Mouse (Mus musculus) hindbrain, embryonic 13.5 days (tissue): ENCODE results near the gene Sgce. TPM values are rescaled to one million over a fixed set of nuclear protein-coding genes. Genes with fewer than 3 reads are reported as not detected.
"Not testable (repeated sequence)": the region's sequence is repeated elsewhere in the genome, so short reads cannot be mapped to it uniquely, and the experiment has no call there.

Experiments used
- ATAC-seq: fragments of 200-750 bp; cut with Nextera tagmentation; 2 replicates; pipeline ENCODE4 v1.8.0; 2017; ENCODE audit warnings: moderate TSS enrichment; ENCODE audit not compliant: low FRiP score
- H3K27ac ChIP-seq: fragments of 300-500 bp; sonication (generic); 2 replicates; pipeline ENCODE4 v1.5.1; 2015; ENCODE audit warnings: inconsistent platforms, mild to moderate bottlenecking, moderate library complexity
- H3K27me3 ChIP-seq: fragments of 300-500 bp; sonication (generic); 2 replicates; pipeline ENCODE4 v1.6.1; 2015; ENCODE audit warnings: mild to moderate bottlenecking, inconsistent platforms
- H3K36me3 ChIP-seq: fragments of 300-500 bp; sonication (generic); 2 replicates; pipeline ENCODE4 v1.6.1; 2015; ENCODE audit warnings: mild to moderate bottlenecking, inconsistent platforms
- H3K4me1 ChIP-seq: fragments of 300-500 bp; sonication (generic); replicated peaks from 2 replicates; pipeline ENCODE4 v1.6.1; 2015; ENCODE audit warnings: inconsistent platforms
- H3K4me2 ChIP-seq: fragments of 300-500 bp; sonication (generic); 2 replicates; pipeline ENCODE4 v1.6.1; 2015; ENCODE audit warnings: inconsistent platforms, mild to moderate bottlenecking, moderate library complexity
- H3K4me3 ChIP-seq: fragments of 300-500 bp; sonication (generic); 2 replicates; pipeline ENCODE4 v1.5.1; 2015; ENCODE audit warnings: mild to moderate bottlenecking, inconsistent platforms
- H3K9ac ChIP-seq: fragments of 300-500 bp; sonication (generic); 2 replicates; pipeline ENCODE4 v1.6.1; 2015; ENCODE audit warnings: mild to moderate bottlenecking, inconsistent platforms
- H3K9me3 ChIP-seq: fragments of 300-500 bp; sonication (generic); 2 replicates; pipeline ENCODE4 v1.6.1; 2016; ENCODE audit warnings: inconsistent platforms
- WGBS: fragments of 180-500 bp; shearing (Covaris S2); methylation state at CpG from one replicate; pipeline ENCODE4 v1.1.7; 2015; 5-methylcytosine and 5-hydroxymethylcytosine counted together
- polyA plus RNA-seq: library from polyadenylated mRNA; unstranded; fragments of >200 nt; fragmentation: Nextera tagmentation; extraction: Ambion mirVana; gene quantifications from 2 replicates; pipeline ENCODE4 v1.2.1, GENCODE M21; 2015

The Sgce gene
- polyA plus RNA-seq, 1 experiment from 2014 or later = 64.4 TPM

DNA sequence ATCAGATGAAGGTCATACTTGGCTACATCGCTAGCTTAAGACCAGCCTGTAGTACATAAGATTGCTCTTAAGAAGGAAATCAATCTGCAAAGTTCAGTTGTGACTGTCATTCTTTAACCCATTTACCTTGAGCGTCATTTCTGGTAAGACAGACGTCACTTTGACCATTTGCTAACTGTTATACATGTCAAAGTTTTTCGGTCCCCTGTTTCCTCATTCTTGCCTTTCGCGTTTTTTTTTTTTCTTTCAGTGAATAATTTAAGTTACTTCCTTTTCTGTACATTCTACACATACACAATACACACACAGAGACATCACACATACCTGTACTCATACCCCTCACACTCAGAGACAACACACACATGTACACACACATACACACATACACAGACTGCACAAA lies 81.9 kb downstream of the Sgce start:
- no peaks in the 10 kb centered on the region for H3K4me1 ChIP-seq
- 93% methylated on average over 6 of the region's 6 CpGs for WGBS
- ATAC-seq = no peak
- no peaks in the 10 kb centered on the region for H3K36me3 ChIP-seq
- no peaks in the 10 kb centered on the region for H3K9me3 ChIP-seq
- no peaks in the 10 kb centered on the region for H3K27me3 ChIP-seq
- H3K4me2 ChIP-seq = no peak overlapping the region
- H3K9ac ChIP-seq = no peak overlapping the region
- H3K4me3 ChIP-seq = no peak overlapping the region
- no peak overlapping the region for H3K27ac ChIP-seq

DNA sequence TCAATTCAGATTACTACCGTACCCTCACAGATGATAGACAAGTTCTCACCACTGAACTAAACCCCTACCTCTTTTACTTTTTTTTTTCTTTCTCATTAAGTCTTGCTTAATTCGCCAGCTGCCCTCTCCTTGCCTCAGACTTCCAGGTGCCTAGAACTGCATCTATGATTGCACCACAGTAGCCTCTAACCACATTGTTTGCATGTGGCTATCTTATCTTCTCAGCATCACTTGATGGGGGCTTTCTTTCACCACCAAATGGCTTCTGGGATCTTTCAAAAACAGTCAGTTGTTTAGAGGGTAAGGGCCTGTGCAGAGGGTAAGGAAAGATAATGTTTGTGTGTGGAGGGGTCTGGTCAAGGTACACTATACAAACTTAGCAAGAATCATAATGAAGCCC lies 82.7 kb downstream of the Sgce start:
- H3K4me2 ChIP-seq = no peak overlapping the region
- WGBS = 76% methylated on average over 2 of the region's 2 CpGs
- H3K27ac ChIP-seq = no peak overlapping the region
- H3K27me3 ChIP-seq = no peaks in the 10 kb centered on the region
- H3K36me3 ChIP-seq = no peaks in the 10 kb centered on the region
- no peak overlapping the region for H3K9ac ChIP-seq
- no peak overlapping the region for H3K4me3 ChIP-seq
- ATAC-seq = no peak
- H3K4me1 ChIP-seq = no peaks in the 10 kb centered on the region
- H3K9me3 ChIP-seq = no peaks in the 10 kb centered on the region

DNA sequence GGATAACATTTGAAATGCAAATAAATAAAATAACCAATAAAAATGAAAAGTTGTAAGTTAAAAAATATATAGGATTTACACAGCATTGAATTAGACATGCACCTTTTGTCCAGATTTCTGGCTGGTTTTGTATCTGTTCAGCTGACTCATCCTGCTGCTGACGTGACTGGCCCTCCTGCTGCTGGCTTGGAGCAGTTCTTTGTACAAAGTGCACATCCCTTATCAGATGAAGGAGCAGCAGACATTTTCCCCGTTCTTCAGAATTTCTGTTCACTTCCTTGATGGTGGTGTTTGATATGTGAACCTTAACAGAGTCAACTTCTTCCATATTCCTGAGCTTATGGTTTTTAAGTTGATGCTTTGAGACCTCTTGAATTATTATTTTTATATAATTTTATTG lies 83.5 kb downstream of the Sgce start:
- H3K27me3 ChIP-seq = no peaks in the 10 kb centered on the region
- no peak overlapping the region for H3K4me2 ChIP-seq
- H3K9me3 ChIP-seq = no peaks in the 10 kb centered on the region
- H3K36me3 ChIP-seq = no peaks in the 10 kb centered on the region
- 67% methylated on average over 2 of the region's 2 CpGs for WGBS
- no peak for ATAC-seq
- no peak overlapping the region for H3K27ac ChIP-seq
- H3K9ac ChIP-seq = no peak overlapping the region
- no peaks in the 10 kb centered on the region for H3K4me1 ChIP-seq
- H3K4me3 ChIP-seq = no peak overlapping the region

DNA sequence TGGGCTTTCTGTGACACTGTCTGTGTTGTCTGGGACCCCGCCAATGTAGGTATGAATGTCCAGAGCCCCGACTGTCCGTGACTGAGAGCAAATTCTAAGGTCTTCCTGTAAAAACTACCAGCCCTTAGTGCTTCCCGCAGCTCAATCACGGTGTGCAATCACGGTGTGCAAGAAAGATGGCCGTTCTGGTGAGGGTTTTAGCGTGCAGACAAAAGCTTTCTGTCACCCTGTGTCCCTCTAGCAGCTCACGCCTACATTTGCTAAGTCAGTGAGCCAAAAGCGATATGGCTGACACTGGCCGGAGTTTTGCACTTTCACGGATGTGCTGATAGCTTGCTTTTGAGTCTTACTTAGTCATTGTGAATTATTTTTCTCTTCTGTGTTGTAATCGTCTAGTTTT lies 88.1 kb downstream of the Sgce start:
- Histone ChIP-seq H3K27me3 (no peaks in the 10 kb centered on the region), H3K9ac (no peak overlapping the region), H3K4me2 (no peak overlapping the region), H3K36me3 (no peaks in the 10 kb centered on the region), H3K27ac (no peak overlapping the region), H3K9me3 (no peaks in the 10 kb centered on the region), H3K4me1 (no peaks in the 10 kb centered on the region), H3K4me3 (no peak overlapping the region)
- no peak for ATAC-seq
- WGBS = 82% methylated on average over 13 of the region's 13 CpGs

DNA sequence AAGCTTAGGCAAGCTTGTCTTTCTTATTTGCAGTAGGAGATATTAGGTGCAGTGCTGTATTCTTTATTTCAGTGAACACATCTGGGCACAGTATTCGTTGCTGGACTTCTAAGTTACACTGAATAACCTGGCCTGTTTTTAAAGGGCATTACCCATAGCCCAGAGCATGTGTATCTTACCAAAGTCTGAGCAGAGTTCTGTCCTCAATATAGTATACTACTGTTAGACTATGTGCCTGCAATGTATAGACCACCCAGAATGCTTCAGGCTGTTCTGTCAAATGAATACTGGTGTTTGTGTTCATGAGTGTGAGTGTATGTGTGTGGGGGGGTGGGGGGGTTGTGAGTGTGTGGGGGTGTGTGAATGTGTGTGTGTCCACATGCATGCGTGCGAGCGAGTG lies 91.1 kb downstream of the Sgce start:
- no peaks in the 10 kb centered on the region for H3K9me3 ChIP-seq
- no peaks in the 10 kb centered on the region for H3K4me1 ChIP-seq
- no peak overlapping the region for H3K9ac ChIP-seq
- no peak overlapping the region for H3K4me2 ChIP-seq
- no peaks in the 10 kb centered on the region for H3K27me3 ChIP-seq
- H3K27ac ChIP-seq = no peak overlapping the region
- no peak overlapping the region for H3K4me3 ChIP-seq
- no peaks in the 10 kb centered on the region for H3K36me3 ChIP-seq
- 94% methylated on average over 4 of the region's 4 CpGs for WGBS
- ATAC-seq = no peak

DNA sequence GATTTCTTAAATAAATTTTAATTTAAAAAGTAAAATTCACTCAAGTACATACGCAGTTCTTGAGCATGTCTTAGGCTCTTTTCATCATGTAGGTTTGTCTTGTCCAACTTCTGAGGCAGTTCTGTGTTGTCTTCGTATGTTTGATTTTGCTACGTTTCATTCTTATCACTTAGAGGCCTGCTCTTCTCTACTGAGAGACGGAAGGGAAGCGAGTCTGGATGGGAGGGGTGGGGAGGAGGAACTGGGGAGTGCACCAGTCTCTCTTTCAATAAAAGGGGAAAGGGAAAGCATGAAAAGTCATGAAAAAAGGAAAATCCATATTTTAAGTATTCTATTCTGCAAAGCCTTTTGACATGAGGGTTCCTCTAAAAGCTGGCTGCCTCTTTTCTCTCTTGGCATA lies 91.5 kb downstream of the Sgce start:
- Histone ChIP-seq H3K4me3 (no peak overlapping the region), H3K4me2 (no peak overlapping the region), H3K9ac (no peak overlapping the region), H3K27ac (no peak overlapping the region), H3K9me3 (no peaks in the 10 kb centered on the region), H3K27me3 (no peaks in the 10 kb centered on the region), H3K4me1 (no peaks in the 10 kb centered on the region), H3K36me3 (no peaks in the 10 kb centered on the region)
- no peak for ATAC-seq
- 83% methylated on average over 5 of the region's 5 CpGs for WGBS

DNA sequence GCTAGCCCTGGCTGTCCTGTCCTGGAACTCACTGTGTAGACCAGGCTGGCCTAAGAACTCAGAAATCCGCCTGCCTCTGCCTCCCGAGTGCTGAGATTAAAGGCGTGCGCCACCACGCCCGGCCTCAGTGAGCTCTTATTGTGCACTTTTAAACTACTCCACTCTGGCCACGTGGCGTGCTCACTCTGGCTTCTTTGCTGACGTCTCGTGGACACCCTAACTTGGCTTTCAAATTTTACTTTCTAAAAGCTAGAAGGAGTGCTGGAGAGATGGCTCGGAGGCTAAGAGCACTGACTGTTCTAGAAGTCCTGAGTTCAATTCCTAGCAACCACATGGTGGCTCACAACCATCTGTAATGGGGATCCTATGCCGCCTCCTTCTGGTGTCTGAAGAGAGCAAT lies 93.3 kb downstream of the Sgce start:
- H3K36me3 ChIP-seq, H3K4me2 ChIP-seq, H3K27me3 ChIP-seq, H3K9ac ChIP-seq, H3K4me3 ChIP-seq, H3K4me1 ChIP-seq, H3K27ac ChIP-seq, ATAC-seq, H3K9me3 ChIP-seq: not testable (repeated sequence)
- 96% methylated on average over 12 of the region's 12 CpGs for WGBS

DNA sequence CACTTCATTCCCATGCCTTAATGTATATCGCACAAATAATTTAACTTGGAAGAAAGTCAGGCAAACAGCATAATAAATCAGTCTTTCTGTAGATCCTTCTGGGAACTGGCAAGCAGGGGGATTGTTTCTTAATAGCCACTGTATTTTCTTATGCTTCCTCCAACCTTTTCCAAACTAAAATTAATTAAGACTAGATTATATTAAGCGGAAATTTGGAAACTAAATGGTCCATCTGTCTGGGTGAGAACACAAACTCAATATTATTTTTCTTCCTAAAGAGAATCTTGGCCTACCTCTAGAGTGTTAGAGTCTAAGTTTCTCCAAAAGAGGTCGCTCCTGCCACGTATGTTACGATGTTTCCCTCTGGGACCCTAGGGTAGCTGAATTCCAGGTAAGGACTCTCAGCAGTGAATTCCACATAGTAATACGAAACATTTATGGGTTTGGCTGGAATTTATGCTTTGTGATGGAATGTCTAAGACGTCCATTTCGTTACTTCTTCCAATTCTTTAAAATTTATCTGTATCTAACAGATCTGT lies 94.3 kb downstream of the Sgce start:
- H3K4me2 ChIP-seq = no peak overlapping the region
- WGBS = 84% methylated on average over 8 of the region's 8 CpGs
- no peaks in the 10 kb centered on the region for H3K36me3 ChIP-seq
- H3K27ac ChIP-seq = no peak overlapping the region
- no peaks in the 10 kb centered on the region for H3K4me1 ChIP-seq
- ATAC-seq = no peak
- no peak overlapping the region for H3K9ac ChIP-seq
- no peak overlapping the region for H3K4me3 ChIP-seq
- no peaks in the 10 kb centered on the region for H3K9me3 ChIP-seq
- H3K27me3 ChIP-seq = no peaks in the 10 kb centered on the region

DNA sequence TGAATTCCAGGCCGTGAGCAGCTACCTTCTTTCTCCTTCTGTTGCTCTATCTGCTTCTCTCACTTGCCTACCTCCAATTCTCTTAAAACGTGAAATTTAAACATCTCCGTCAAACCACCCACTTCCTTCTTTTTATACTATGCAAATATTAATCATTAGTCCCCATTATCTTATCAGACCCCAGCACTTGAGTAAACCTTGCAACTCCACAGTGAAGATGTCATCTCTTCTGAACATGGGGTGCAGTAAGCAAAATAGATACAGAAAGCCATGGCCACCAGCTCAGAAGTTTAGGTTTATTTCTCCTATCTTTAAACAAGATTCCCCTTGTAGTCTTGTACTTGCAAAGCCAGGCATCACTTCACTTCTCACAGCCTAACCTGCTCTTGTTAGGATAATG lies 99.7 kb downstream of the Sgce start:
- Histone ChIP-seq H3K4me1 (no peaks in the 10 kb centered on the region), H3K4me3 (no peak overlapping the region)
- WGBS = 89% methylated on average over 3 of the region's 3 CpGs

DNA sequence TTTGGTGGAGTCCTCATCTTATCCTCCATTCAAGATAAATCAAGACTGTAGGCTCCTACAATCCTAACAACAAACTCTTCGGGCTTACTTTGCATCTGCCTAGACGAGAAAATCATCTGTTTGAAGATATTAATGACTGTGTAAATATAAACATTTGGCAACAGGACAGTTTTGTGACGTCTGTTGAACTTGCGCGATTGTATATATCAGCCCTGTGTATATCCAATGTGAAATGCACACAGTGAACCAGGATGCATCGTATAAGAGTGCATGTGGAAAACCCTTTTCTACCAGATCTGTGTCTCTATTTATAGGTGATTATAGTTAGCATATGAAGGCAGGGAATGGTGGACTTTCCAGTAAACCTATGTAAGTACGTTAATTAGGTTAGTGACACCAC lies 104.9 kb downstream of the Sgce start:
- Histone ChIP-seq H3K27ac (no peak overlapping the region), H3K4me1 (no peaks in the 10 kb centered on the region), H3K27me3 (no peaks in the 10 kb centered on the region), H3K9ac (no peak overlapping the region), H3K9me3 (no peaks in the 10 kb centered on the region), H3K36me3 (peaks cover 19% of the 10 kb centered on the region), H3K4me2 (no peak overlapping the region), H3K4me3 (no peak overlapping the region)
- 92% methylated on average over 7 of the region's 7 CpGs for WGBS
- no peak for ATAC-seq

More for the DNA sequence above, 99.7 kb downstream of the Sgce start:
- Histone ChIP-seq H3K9ac (no peak overlapping the region), H3K9me3 (no peaks in the 10 kb centered on the region), H3K36me3 (peaks cover 3% of the 10 kb centered on the region), H3K4me2 (no peak overlapping the region), H3K27ac (no peak overlapping the region), H3K27me3 (no peaks in the 10 kb centered on the region)
- no peak for ATAC-seq

DNA sequence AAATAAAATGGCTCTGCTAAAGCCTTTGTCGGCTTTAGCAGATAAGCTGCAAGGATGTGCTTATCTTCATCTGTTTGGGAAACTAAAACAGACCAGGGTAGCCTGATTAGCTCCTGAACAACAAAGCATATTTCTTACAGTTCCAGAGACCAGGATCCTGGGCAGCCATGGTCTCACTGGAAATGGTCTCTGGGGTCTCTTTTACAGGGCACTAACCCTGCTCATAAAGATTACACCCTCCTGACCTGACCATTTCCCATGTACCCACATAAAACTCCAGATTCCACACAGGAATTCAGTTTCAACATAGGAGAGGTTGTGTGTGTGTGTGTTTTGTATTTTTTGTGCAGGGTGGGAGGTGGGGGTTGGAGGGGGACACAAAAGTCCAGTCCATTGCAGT lies 112.2 kb downstream of the Sgce start:
- no peak overlapping the region for H3K9ac ChIP-seq
- H3K9me3 ChIP-seq = no peaks in the 10 kb centered on the region
- H3K27ac ChIP-seq = no peak overlapping the region
- no peak for ATAC-seq
- peaks cover 6% of the 10 kb centered on the region; the same call in 1 of the 2 replicates for H3K36me3 ChIP-seq
- H3K27me3 ChIP-seq = no peaks in the 10 kb centered on the region
- H3K4me3 ChIP-seq = no peak overlapping the region
- H3K4me2 ChIP-seq = no peak overlapping the region
- 89% methylated on average over 1 of the region's 1 CpGs for WGBS
- no peaks in the 10 kb centered on the region for H3K4me1 ChIP-seq

DNA sequence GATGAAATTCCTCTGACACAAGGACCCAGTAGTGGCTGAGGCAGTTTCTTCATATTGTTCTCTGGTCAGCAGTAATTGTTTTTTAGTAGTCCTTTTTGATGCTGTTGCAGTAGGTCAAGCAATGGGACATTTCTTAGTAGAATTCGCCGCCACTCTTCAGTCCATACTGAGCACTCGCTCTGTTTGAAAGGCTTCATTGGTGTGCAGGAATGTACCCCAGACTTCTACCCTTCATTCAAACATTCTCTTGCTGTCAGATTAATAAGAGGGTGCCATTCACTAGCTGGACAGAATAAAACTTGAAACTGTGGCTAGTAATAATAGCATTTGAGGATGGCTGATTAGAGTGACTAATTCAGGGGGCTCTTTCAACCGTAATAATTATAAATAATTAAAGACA lies 113.8 kb downstream of the Sgce start:
- H3K9me3 ChIP-seq = no peaks in the 10 kb centered on the region
- H3K36me3 ChIP-seq = no peaks in the 10 kb centered on the region
- H3K4me1 ChIP-seq = no peaks in the 10 kb centered on the region
- no peak for ATAC-seq
- 45% methylated on average over 4 of the region's 4 CpGs for WGBS
- no peak overlapping the region for H3K4me2 ChIP-seq
- H3K27me3 ChIP-seq = no peaks in the 10 kb centered on the region
- no peak overlapping the region for H3K9ac ChIP-seq
- H3K4me3 ChIP-seq = no peak overlapping the region
- H3K27ac ChIP-seq = no peak overlapping the region

DNA sequence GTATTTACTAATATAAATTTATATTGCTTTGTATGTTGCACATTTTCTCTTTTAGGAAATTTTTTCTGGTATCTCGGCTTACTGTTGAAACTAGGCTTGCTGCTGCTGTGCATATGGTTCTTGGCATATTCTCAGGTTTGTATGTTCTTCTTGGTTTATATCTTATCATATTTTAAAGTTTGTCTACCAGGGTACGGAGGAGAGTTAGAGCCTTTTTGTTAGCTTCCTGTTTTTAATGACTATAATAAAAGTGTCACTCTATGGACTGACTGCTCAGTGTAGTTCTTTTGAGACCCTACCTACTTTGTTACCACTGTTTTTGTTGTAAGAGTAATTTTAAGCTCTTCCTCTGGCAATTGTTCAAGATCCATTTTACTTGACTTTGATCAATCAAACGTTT lies 115.5 kb downstream of the Sgce start:
- H3K9ac ChIP-seq = no peak overlapping the region
- H3K27ac ChIP-seq = no peak overlapping the region
- no peaks in the 10 kb centered on the region for H3K36me3 ChIP-seq
- H3K27me3 ChIP-seq = no peaks in the 10 kb centered on the region
- 67% methylated on average over 3 of the region's 3 CpGs for WGBS
- ATAC-seq = no peak
- H3K4me3 ChIP-seq = no peak overlapping the region
- H3K9me3 ChIP-seq = no peaks in the 10 kb centered on the region
- no peaks in the 10 kb centered on the region for H3K4me1 ChIP-seq
- no peak overlapping the region for H3K4me2 ChIP-seq
